Mouse (Mus musculus) yolk sac, embryonic 10.5 days (tissue): ENCODE measurements around the gene Ubqln1.

Source experiments
- DNase-seq: peaks from one replicate; pipeline ENCODE4 v3.0.0-alpha.2; 2017; ENCODE audit warnings: low spot score

Gene Ubqln1

DNA sequence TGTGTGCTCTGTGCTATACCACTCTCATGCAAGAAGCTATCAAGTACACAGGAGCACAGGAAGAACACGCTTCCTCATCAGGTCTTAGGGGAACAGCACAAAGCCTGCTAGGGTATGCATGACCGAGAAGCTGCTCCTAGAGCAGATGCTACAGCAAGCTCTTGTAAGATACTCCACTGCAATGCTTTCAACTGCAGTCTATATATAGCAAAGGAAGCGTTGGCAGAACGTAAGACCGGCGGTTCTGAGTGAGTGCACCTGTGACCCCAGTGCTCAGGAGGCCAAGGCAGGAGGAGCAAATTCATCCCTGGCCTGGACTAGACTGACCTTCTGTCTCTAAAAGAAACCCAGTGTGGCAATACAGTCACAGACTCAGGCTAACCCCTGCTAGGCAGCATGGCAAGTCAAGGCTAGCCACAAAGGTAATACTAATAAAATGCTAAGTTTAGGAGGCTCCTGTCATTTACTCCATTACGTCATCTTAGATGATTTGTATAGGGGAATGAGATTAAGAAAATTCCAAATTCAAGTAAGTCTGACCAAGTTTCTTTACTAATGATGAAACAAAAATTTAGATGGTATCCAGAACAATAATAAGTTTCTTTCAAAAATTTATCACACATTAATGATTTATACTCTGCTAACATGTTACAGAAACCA is 17.3 kb downstream of the Ubqln1 start:
- DNase-seq, result no peak

- DNase-seq, result no peak
Measured at GRCm38 (mm10) chr13:58197211-58197610, 18.2 kb downstream of the Ubqln1 start.

GRCm38 (mm10) chr13:58194908-58195307 is 20.5 kb downstream of the Ubqln1 start:
- DNase-seq, result no peak

- no peak for DNase-seq
Measured at GRCm38 (mm10) chr13:58193221-58193620, 22.2 kb downstream of the Ubqln1 start.

- peak; percentile 22 for DNase-seq
Measured at GRCm38 (mm10) chr13:58192146-58192545, 23.3 kb downstream of the Ubqln1 start.

DNA sequence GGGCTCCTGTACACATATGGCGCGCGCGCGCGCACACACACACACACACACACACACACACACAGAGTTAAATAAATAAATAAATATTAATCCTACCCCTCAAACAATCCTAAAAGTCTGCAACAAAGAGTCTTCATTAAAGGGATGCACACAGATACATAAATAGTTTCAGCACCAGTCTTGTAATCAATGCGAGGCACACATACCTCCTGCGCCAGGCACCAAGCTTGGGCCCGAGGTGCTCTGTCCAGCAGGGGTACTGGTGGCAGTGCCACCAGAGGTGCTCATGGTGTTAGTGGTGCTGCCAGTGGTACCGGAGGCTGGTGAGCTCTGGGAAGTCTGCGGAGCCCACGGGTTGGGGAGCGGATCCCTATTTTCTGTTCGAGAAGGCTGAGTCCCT is 23.9 kb downstream of the Ubqln1 start:
- DNase-seq, result no peak

GRCm38 (mm10) chr13:58189473-58189872 is 26.0 kb downstream of the Ubqln1 start:
- peak; percentile 24 for DNase-seq

DNA sequence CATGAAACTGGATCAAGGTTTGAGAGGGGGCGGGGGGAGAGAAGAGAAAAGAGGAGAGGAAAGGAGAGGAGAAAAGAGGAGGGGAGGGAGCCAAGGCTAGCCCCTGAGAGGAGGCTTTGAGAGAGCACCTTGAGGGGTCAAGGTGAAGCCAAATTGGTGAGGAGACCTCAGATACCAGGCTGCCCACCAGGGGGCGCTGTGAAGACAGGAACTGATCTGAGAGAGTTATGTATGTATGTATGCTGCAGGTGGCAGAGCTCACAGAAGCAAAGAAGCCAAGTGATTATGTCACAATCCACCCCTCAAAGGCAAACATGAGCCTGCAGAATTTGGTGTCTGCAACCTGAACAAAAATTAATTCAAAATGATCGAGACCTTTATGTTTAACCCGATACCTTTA is 27.0 kb downstream of the Ubqln1 start:
- peak; percentile 61 for DNase-seq

- DNase-seq, result no peak
Measured at GRCm38 (mm10) chr13:58187751-58188150, 27.7 kb downstream of the Ubqln1 start.

- DNase-seq, result no peak
Measured at GRCm38 (mm10) chr13:58186281-58186680, 29.2 kb downstream of the Ubqln1 start.

GRCm38 (mm10) chr13:58184111-58184510 is 31.3 kb downstream of the Ubqln1 start:
- no peak for DNase-seq

DNA sequence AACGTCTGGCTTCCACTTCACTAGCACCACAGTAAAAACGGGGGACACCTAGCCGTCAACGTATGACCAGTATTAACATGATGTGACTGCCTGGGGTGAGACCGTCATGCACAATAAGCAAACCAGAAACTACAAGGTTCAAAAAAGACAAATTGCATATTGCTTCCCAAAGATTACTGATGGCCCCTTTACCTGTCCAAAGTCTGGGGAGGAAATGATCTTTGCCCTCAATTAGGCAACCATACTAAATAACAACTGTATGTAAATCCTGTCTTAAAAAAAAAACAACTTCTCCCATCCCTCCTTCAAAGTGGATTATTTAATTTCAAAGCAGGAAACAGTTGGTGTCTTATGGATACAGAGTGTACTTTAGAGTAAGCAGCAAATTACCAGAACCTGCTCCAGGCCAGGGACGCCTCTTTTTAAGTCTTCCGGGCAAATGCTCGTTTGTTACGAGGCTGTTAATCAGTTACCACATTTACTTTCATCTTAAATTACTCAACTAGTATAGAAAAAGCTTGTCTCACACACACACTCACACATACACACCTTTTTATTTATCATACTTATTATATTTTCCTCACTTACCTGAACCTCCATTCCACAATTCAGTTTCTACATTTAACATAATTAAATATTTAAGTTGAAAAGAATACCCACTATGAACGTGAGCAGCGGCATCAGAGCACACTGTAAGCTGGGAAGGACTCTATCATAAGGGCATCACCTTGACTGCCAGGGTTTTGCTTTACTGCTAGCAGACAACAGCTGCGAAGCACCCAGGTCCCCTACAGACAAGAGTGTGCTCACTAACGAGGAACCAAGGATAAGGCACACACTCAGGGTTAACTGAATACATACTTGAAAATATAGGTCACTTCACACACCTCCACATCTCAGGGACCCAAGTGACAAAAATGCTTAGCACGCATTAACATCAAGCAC is 33.6 kb downstream of the Ubqln1 start:
- peak; percentile 47 for DNase-seq

- no peak for DNase-seq
Measured at GRCm38 (mm10) chr13:58177511-58178208, 37.8 kb downstream of the Ubqln1 start.

GRCm38 (mm10) chr13:58176105-58176504 is 39.3 kb downstream of the Ubqln1 start:
- peak; percentile 29 for DNase-seq

GRCm38 (mm10) chr13:58168119-58168518 is 47.3 kb downstream of the Ubqln1 start:
- DNase-seq, result no peak

DNA sequence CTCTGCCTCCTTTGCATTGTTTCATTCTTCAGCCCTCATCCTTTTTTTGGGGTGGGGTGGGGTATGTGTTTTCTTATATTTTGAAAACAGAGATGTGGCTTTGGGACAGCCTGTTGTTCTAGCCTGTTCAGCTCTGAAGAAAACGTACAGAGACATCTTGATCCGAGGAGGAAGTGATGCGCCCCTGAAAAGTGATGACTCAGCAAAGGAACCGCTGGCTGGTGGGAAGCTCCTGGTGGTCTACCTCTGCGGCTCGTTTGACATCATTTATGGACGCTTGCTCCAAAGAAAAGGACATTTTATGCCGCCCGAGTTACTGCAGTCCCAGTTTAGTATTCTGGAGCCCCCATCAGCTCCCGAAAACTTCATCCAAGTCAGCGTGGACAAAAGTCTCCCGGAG is 52.1 kb downstream of the Ubqln1 start:
- no peak for DNase-seq

DNA sequence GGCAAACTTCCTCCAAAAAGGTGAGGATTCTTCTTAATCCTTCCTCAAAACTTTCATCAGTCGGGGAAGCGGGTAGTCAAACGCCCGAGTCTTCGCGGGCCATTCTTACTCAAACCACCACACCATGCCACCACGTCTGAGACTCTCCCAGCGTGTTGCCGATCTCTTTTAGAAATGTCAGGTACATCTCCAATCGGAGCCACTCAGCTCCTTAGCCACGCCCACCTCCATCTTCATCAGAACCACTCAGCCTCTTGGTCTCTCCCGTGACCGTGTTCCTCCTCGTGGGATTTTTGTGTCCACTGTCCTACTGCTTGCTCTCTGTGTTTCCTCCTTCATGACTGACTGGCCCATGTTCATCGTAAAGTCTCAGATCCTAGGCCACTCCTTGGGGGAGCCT is 54.7 kb downstream of the Ubqln1 start:
- DNase-seq, result no peak

- peak; percentile 77 for DNase-seq
Measured at GRCm38 (mm10) chr13:58158099-58158912, 57.1 kb downstream of the Ubqln1 start.

- DNase-seq, result peak; percentile 86
Measured at GRCm38 (mm10) chr13:58157447-58158098, 57.9 kb downstream of the Ubqln1 start, which contains the start of gene Idnk. Gene Idnk, plus strand, starts transcription at chr13:58157649.

- DNase-seq, result no peak
Measured at GRCm38 (mm10) chr13:58157036-58157435, 58.4 kb downstream of the Ubqln1 start.

DNA sequence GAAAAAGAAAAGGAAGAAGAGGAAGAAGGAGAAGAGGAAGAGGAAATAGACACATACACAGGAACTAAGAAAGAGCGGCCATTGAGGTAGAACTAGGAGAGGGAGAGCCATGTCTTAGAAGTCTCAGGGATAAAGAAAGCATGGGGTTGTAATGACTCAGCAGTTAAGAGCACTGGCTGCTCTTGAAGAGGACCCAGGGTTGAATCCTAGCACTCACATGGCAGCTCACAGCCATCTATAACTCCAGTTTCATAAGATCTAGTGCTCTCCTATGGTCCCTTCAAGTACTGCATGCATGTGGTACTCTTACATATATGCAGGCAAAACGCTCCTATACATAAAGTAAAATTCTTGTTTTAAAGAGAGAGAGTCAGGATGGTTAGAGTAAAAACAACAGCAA is 59.4 kb downstream of the Ubqln1 start:
- no peak for DNase-seq
